Mouse (Mus musculus) liver, postnatal 0 days (tissue): ENCODE results near the gene H2-Aa.

Experiments used
- CTCF ChIP-seq: sonication (generic); IDR thresholded peaks from 2 replicates; pipeline ENCODE4 v1.5.1; 2016; ENCODE audit warnings: antibody characterized with exemption, low read depth
- EP300 ChIP-seq: IDR thresholded peaks from 2 replicates; pipeline ENCODE4 v1.6.1; 2016; ENCODE audit warnings: antibody characterized with exemption, low read depth, mild to moderate bottlenecking

DNA sequence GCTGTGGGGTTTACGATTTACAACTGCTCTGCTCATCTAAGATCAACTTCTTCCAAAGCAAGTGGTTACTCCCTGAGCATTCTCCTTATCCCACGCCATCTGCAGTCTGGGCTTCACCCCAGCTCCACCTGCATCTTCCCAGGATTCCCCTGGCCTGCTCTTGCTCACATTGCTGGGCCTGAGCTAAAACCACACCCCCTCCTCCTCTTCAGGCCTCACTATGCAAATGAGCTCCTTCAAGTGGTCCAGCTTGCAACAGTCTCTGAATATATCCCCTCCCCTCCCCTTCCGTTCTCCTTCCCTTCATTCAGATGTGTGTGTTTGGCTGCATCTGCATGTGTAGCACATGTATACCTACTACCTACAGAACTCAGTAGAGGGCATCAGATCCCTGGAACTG is 11.7 kb upstream of the H2-Aa start:
- TF ChIP-seq CTCF, result no peak
- no peak for TF ChIP-seq EP300
